Mouse (Mus musculus) forebrain, embryonic 14.5 days (tissue): ENCODE data around the gene Nup107. TPM values are rescaled to one million over a fixed set of nuclear protein-coding genes. Genes with fewer than 3 reads are reported as not detected.
A peak's percentile ranks its signal among the peaks of the same experiment; 100 is the strongest.
"Not testable (repeated sequence)": the region's sequence is repeated elsewhere in the genome, so short reads cannot be mapped to it uniquely, and the experiment has no call there.

Experiments
- ATAC-seq: fragments of 200-750 bp; cut with Nextera tagmentation; 2 replicates; pipeline ENCODE4 v1.8.0; 2017; ENCODE audit warnings: mild to moderate bottlenecking, moderate library complexity
- DNase-seq: peaks from one replicate; pipeline ENCODE4 v3.0.0-alpha.2; 2015; ENCODE audit warnings: low spot score
- H3K27ac ChIP-seq: fragments of 300-500 bp; sonication (generic); 2 replicates; pipeline ENCODE4 v1.5.1; 2014; ENCODE audit warnings: low read depth, mild to moderate bottlenecking, control low read depth, low read length, moderate library complexity
- H3K27me3 ChIP-seq: fragments of 300-500 bp; sonication (generic); replicated peaks from 2 replicates; pipeline ENCODE4 v1.6.1; 2014; ENCODE audit warnings: low read length, control low read depth, mixed read lengths; ENCODE audit not compliant: control insufficient read depth, insufficient read depth
- H3K36me3 ChIP-seq: fragments of 300-500 bp; sonication (generic); 2 replicates; pipeline ENCODE4 v1.6.1; 2014; ENCODE audit warnings: low read length, control low read depth; ENCODE audit not compliant: control insufficient read depth, insufficient read depth
- H3K4me1 ChIP-seq: fragments of 300-500 bp; sonication (generic); 2 replicates; pipeline ENCODE4 v1.6.1; 2014; ENCODE audit warnings: antibody characterized with exemption, low read length, control low read depth; ENCODE audit not compliant: control insufficient read depth, insufficient read depth
- H3K4me2 ChIP-seq: fragments of 300-500 bp; sonication (generic); 2 replicates; pipeline ENCODE4 v1.6.1; 2014; ENCODE audit warnings: mild to moderate bottlenecking, control low read depth, low read length
- H3K4me3 ChIP-seq: fragments of 300-500 bp; sonication (generic); 2 replicates; pipeline ENCODE4 v1.5.1; 2014; ENCODE audit warnings: low read depth, low read length, control low read depth
- H3K9ac ChIP-seq: fragments of 300-500 bp; sonication (generic); 2 replicates; pipeline ENCODE4 v1.6.1; 2014; ENCODE audit warnings: mild to moderate bottlenecking, low read length, control low read depth, moderate library complexity
- H3K9me3 ChIP-seq: fragments of 300-500 bp; sonication (generic); replicated peaks from 2 replicates; pipeline ENCODE4 v1.6.1; 2016; ENCODE audit warnings: low read length, control low read depth, mixed read lengths; ENCODE audit not compliant: control insufficient read depth
- WGBS: fragments of 180-500 bp; shearing (Covaris S2); extraction: QIAGEN DNeasy Blood & Tissue Kit; methylation state at CpG from one replicate; pipeline ENCODE4 v1.1.7; 2014; 5-methylcytosine and 5-hydroxymethylcytosine counted together
- polyA plus RNA-seq: library from polyadenylated mRNA; unstranded; fragments of >200 nt; fragmentation: Nextera tagmentation; extraction: Ambion mirVana; gene quantifications from 2 replicates; pipeline ENCODE4 v1.2.1, GENCODE M21; 2014

Gene Nup107
- polyA plus RNA-seq, 1 experiment from 2014 or later = 68.7 TPM

DNA sequence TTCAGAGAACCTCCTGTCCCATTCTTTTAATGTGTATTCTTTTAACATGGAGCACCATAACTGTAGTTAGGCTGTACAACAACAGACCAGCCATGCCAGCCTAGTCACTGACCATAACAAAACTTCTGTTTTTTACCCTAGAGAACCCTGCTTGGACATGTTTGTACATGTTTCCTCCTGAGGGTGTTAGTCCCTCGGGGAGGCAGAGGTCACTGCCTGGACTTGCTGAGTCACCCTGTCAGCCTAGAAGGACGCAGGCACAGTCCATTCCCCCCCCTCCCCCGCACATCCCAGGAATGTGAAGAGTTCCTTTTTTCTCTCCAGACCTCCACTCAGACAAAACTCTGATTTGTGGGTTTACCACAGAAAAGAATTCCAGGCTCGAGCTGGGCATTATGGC, 74.9 kb downstream of the Nup107 start:
- DNase-seq (no peak), ATAC-seq (no peak)
- Histone ChIP-seq H3K4me2 (no peak overlapping the region), H3K9ac (no peak overlapping the region), H3K27me3 (no peaks in the 10 kb centered on the region), H3K27ac (no peak overlapping the region), H3K36me3 (no peaks in the 10 kb centered on the region), H3K4me3 (no peak overlapping the region), H3K9me3 (no peaks in the 10 kb centered on the region), H3K4me1 (no peaks in the 10 kb centered on the region)
- WGBS = 13% methylated on average over 4 of the region's 4 CpGs

DNA sequence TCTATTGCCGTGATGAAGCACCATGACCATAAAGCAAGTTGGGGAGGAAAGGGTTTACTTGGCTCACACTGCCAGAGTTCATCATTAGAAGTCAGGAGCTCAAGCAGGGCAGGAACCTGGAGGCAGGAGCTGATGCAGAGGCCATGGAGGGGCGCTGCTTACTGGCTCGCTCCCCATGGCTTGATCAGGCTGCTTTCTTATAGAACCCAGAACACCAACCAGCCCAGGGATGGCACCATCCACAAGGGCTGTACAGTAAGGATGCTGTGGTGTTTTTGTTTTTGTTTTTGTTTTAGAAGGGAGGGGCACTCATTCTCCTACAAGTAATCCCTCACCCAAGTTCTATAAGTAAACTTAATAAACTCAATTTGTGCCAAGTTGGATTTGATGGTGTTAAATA, 75.8 kb downstream of the Nup107 start:
- DNase-seq = no peak
- WGBS = 83% methylated on average over 3 of the region's 3 CpGs
- H3K4me2 ChIP-seq = no peak overlapping the region
- H3K27me3 ChIP-seq = no peaks in the 10 kb centered on the region
- no peaks in the 10 kb centered on the region for H3K4me1 ChIP-seq
- ATAC-seq = no peak
- no peak overlapping the region for H3K27ac ChIP-seq
- H3K9ac ChIP-seq = no peak overlapping the region
- no peaks in the 10 kb centered on the region for H3K9me3 ChIP-seq
- H3K36me3 ChIP-seq = no peaks in the 10 kb centered on the region
- H3K4me3 ChIP-seq = no peak overlapping the region

DNA sequence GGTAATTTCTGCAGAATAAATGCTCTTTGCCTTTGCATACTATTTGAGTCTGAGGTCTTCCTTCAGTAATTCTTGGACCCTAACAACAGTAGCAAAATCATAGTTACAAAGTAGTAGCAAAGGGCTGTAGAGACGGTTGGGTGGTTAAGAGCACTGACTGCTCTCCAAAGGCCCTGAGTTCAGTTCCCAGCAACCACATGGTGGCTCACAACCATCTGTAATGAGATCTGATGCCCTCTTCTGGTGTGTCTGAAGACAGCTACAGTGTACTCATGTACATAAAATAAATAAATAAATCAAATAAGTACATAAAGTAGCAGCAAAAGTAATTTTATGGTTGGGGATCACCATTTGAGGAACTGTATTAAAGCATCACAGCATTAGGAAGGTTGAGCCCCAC, 76.9 kb downstream of the Nup107 start:
- H3K36me3 ChIP-seq, ATAC-seq, H3K9me3 ChIP-seq, H3K27ac ChIP-seq, H3K4me3 ChIP-seq, H3K9ac ChIP-seq, H3K4me1 ChIP-seq, H3K27me3 ChIP-seq, H3K4me2 ChIP-seq, DNase-seq: not testable (repeated sequence)
- WGBS = 91% methylated on average over 1 of the region's 1 CpGs

GRCm38 (mm10) chr10:117714928-117715500, 77.5 kb downstream of the Nup107 start:
- Histone ChIP-seq H3K9me3 (no peaks in the 10 kb centered on the region), H3K9ac (no peak overlapping the region), H3K4me2 (no peak overlapping the region), H3K27me3 (no peaks in the 10 kb centered on the region), H3K4me1 (peaks cover 3% of the 10 kb centered on the region; the same call in 1 of the 2 replicates), H3K36me3 (no peaks in the 10 kb centered on the region), H3K27ac (no peak overlapping the region), H3K4me3 (no peak overlapping the region)
- no peak for ATAC-seq
- WGBS = 74% methylated on average over 4 of the region's 4 CpGs
- DNase-seq = no peak

GRCm38 (mm10) chr10:117714048-117714545, 78.4 kb downstream of the Nup107 start:
- no peak overlapping the region for H3K9ac ChIP-seq
- H3K4me3 ChIP-seq = no peak overlapping the region
- 88% methylated on average over 3 of the region's 3 CpGs for WGBS
- H3K27me3 ChIP-seq = no peaks in the 10 kb centered on the region
- DNase-seq (no peak), ATAC-seq (no peak)
- peaks cover 6% of the 10 kb centered on the region for H3K4me1 ChIP-seq
- H3K4me2 ChIP-seq = no peak overlapping the region
- 0 out of 2 replicates have a peak, but pooled peaks cover under 1% of the 10 kb centered on the region for H3K36me3 ChIP-seq
- no peaks in the 10 kb centered on the region for H3K9me3 ChIP-seq
- H3K27ac ChIP-seq = no peak overlapping the region

GRCm38 (mm10) chr10:117713466-117713865, 79.0 kb downstream of the Nup107 start:
- Histone ChIP-seq H3K9ac (no peak overlapping the region), H3K36me3 (0 out of 2 replicates have a peak, but pooled peaks cover 6% of the 10 kb centered on the region), H3K4me3 (no peak overlapping the region), H3K4me1 (peaks cover 11% of the 10 kb centered on the region), H3K4me2 (no peak overlapping the region), H3K27ac (no peak overlapping the region), H3K27me3 (no peaks in the 10 kb centered on the region), H3K9me3 (no peaks in the 10 kb centered on the region)
- ATAC-seq (no peak), DNase-seq (no peak)
- 93% methylated on average over 8 of the region's 8 CpGs for WGBS

DNA sequence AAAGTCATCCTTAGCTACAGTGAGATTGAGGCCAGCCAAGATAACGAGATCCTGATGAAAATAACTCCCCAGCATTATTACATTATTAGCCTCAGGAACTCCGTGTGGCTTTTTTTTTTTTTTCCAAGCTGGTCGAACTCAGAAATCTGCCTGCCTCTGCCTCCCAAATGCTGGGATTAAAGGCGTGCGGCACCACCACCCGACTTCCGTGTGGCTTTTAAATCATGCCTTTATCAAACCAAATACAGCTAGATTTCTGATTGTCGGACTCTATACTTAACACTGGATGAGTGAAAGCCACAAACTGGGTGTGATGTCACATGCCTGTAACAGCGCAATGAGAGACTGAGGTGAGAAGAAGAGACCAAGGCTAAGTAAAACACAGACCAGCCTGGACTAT, 79.6 kb downstream of the Nup107 start:
- Histone ChIP-seq H3K4me2 (no peak overlapping the region), H3K4me1 (peaks cover 11% of the 10 kb centered on the region), H3K9me3 (no peaks in the 10 kb centered on the region), H3K9ac (no peak overlapping the region), H3K36me3 (0 out of 2 replicates have a peak, but pooled peaks cover 6% of the 10 kb centered on the region), H3K4me3 (no peak overlapping the region), H3K27me3 (no peaks in the 10 kb centered on the region), H3K27ac (no peak overlapping the region)
- WGBS = 88% methylated on average over 9 of the region's 9 CpGs
- DNase-seq (no peak), ATAC-seq (no peak)

DNA sequence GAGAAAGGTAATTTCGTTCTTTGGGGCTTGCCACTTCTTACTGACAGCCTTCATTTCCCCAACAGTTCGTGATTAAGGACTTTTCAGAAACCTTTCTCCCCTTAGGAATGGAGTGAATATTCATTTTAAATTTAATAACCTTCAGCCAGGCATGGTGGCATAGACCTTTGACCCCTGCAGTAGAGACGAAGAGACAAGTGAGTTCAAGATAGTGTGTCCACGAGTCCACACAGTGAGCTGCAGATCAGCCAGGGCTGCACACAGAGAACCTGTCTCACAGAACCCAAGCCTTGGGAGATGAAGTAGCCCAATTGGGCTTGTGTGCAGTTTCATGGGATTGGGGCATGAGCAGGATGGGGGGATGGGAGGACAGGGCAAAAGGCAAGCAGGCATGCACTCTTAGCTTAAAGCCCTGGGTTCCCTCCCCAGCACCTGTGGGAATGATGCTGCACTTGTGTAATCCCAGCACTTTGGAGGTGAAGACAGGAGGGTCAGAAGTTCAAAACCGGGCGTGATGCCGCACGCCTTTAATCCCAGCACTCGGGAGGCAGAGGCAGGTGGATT, 80.2 kb downstream of the Nup107 start:
- Histone ChIP-seq H3K27me3 (no peaks in the 10 kb centered on the region), H3K9ac (no peak overlapping the region), H3K9me3 (no peaks in the 10 kb centered on the region), H3K27ac (no peak overlapping the region), H3K36me3 (peaks cover 11% of the 10 kb centered on the region), H3K4me3 (no peak overlapping the region), H3K4me2 (no peak overlapping the region), H3K4me1 (peaks cover 11% of the 10 kb centered on the region)
- ATAC-seq = no peak
- 90% methylated on average over 9 of the region's 9 CpGs for WGBS
- DNase-seq = no peak

- DNase-seq (no peak), ATAC-seq (no peak)
- Histone ChIP-seq H3K4me2 (peak overlapping the region; percentile 61), H3K9me3 (no peaks in the 10 kb centered on the region), H3K4me1 (peaks cover 11% of the 10 kb centered on the region), H3K27me3 (no peaks in the 10 kb centered on the region), H3K4me3 (peak overlapping the region; percentile 87), H3K27ac (no peak overlapping the region), H3K9ac (peak overlapping the region; percentile 100), H3K36me3 (peaks cover 20% of the 10 kb centered on the region)
- 75% methylated on average over 5 of the region's 5 CpGs for WGBS
These were observed 81.1 kb downstream of the Nup107 start for GRCm38 (mm10) chr10:117711408-117711807.
